Mouse (Mus musculus) kidney, postnatal 0 days (tissue): ENCODE results near the gene Chrna10. TPM values are rescaled to one million over a fixed set of nuclear protein-coding genes. Genes with fewer than 3 reads are reported as not detected.

Experiments used
- ATAC-seq: fragments of 200-750 bp; cut with Nextera tagmentation; replicated peaks from 2 replicates; pipeline ENCODE4 v1.8.0; 2017; ENCODE audit warnings: low read depth, moderate number of reproducible peaks, moderate TSS enrichment, moderate library complexity; ENCODE audit not compliant: low FRiP score
- DNase-seq: peaks from one replicate; pipeline ENCODE4 v3.0.0-alpha.2; 2016; ENCODE audit warnings: low spot score
- H3K27ac ChIP-seq: fragments of 300-500 bp; sonication (generic); 2 replicates; pipeline ENCODE4 v1.5.1; 2014; ENCODE audit warnings: mild to moderate bottlenecking
- H3K27me3 ChIP-seq: fragments of 300-500 bp; sonication (generic); 2 replicates; pipeline ENCODE4 v1.6.1; 2014; ENCODE audit warnings: low read length, mixed read lengths; ENCODE audit not compliant: insufficient read depth
- H3K36me3 ChIP-seq: fragments of 300-500 bp; sonication (generic); 2 replicates; pipeline ENCODE4 v1.6.1; 2014; ENCODE audit warnings: low read length, mixed read lengths; ENCODE audit not compliant: insufficient read depth
- H3K4me1 ChIP-seq: fragments of 300-500 bp; sonication (generic); replicated peaks from 2 replicates; pipeline ENCODE4 v1.6.1; 2014; ENCODE audit warnings: antibody characterized with exemption, low read length, mixed read lengths; ENCODE audit not compliant: insufficient read depth
- H3K4me2 ChIP-seq: fragments of 300-500 bp; sonication (generic); 2 replicates; pipeline ENCODE4 v1.6.1; 2014; ENCODE audit warnings: mild to moderate bottlenecking, low read length, moderate library complexity, mixed read lengths
- H3K4me3 ChIP-seq: fragments of 300-500 bp; sonication (generic); replicated peaks from 2 replicates; pipeline ENCODE4 v1.5.1; 2014; ENCODE audit warnings: low read depth, low read length
- H3K9ac ChIP-seq: fragments of 300-500 bp; sonication (generic); 2 replicates; pipeline ENCODE4 v1.6.1; 2014; ENCODE audit warnings: low read depth, low read length
- H3K9me3 ChIP-seq: fragments of 300-500 bp; sonication (generic); replicated peaks from 2 replicates; pipeline ENCODE4 v1.6.1; 2016; ENCODE audit warnings: low read length, inconsistent platforms, mixed read lengths
- CTCF ChIP-seq: IDR thresholded peaks from 2 replicates; pipeline ENCODE4 v1.5.1; 2016; ENCODE audit warnings: antibody characterized with exemption, low read depth, mild to moderate bottlenecking, moderate library complexity
- WGBS: fragments of 180-500 bp; shearing (Covaris S2); extraction: QIAGEN DNeasy Blood & Tissue Kit; methylation state at CpG from one replicate; pipeline ENCODE4 v1.1.7; 2014; 5-methylcytosine and 5-hydroxymethylcytosine counted together
- polyA plus RNA-seq: library from polyadenylated mRNA; unstranded; fragments of >200 nt; fragmentation: Nextera tagmentation; extraction: Ambion mirVana; gene quantifications from 2 replicates; pipeline ENCODE4 v1.2.1, GENCODE M21; 2015

The Chrna10 gene
- polyA plus RNA-seq, 1 experiment from 2014 or later, result not detected

DNA sequence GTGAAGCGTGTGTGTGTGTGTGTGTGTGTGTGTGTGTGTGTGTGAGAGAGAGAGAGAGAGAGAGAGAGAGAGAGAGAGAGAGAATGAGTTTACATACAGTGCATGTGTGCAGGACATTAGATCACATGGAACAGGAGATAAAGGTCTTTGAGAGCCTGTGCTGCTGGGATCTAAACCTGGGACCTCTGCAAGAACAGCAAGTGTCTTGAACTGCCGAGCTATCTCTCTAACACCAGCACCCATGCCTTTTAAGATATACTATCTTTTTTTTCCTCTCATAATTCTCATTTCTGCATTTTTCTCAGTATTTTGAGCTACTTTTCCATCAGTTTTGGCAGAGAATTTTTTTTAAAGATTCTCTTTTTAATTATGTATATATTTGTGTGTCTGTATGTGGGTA is 13.1 kb downstream of the Chrna10 start:
- no peak for DNase-seq
- Histone ChIP-seq H3K4me3 (no peak overlapping the region), H3K4me1 (peaks cover 16% of the 10 kb centered on the region; the same call in 1 of the 2 replicates), H3K27me3 (no peaks in the 10 kb centered on the region), H3K4me2 (no peak overlapping the region), H3K27ac (no peak overlapping the region), H3K9ac (no peak overlapping the region), H3K36me3 (no peaks in the 10 kb centered on the region), H3K9me3 (no peaks in the 10 kb centered on the region)
- WGBS, result 79% methylated on average over 2 of the region's 2 CpGs
- no peak for TF ChIP-seq CTCF
- ATAC-seq, result no peak

DNA sequence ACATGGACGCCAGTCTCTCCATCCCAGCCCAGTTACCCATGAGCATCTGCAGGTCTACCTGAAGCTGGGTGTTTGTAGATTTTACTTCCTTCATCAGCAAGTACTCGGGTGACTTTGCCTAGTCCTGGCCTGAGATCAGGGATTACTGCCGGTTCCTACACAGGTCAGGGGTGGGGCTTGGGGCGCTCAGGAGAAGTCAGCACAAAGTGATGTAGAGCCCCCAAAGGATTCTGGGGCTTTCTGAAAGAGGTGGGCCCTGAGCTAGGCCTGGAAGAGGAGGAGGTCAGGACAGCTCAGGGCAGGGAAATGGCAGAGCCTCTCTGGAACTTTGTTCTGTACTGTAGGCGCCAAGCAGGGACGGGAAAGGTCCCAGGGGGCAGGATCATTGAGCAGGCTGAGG is 13.9 kb downstream of the Chrna10 start:
- Histone ChIP-seq H3K9ac (no peak overlapping the region), H3K27ac (no peak overlapping the region)
- WGBS, result 35% methylated on average over 6 of the region's 6 CpGs

DNA sequence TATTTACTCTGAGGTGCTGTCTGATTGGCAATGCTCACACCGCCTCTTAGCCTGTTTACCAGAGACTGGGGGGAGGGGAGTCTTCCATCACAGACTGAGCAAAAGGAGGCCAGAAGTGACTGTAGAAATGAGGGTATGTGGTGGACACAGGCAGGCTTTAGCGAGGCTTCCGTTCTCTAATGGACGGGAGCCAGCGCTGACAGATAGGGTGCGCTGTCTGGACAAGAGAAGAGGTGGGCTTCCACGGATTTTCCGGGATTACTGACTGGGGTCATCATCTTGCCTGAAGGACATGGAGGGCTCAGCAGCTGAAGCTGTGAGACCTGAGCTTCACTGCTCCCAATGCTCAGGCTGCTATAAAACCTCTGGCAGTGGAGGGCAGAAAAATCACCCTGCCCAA is 14.4 kb downstream of the Chrna10 start:
- Histone ChIP-seq H3K9me3 (no peaks in the 10 kb centered on the region), H3K4me1 (peaks cover 16% of the 10 kb centered on the region; the same call in 1 of the 2 replicates), H3K9ac (no peak overlapping the region), H3K27ac (no peak overlapping the region), H3K4me3 (no peak overlapping the region), H3K36me3 (no peaks in the 10 kb centered on the region), H3K4me2 (no peak overlapping the region), H3K27me3 (no peaks in the 10 kb centered on the region)
- 59% methylated on average over 8 of the region's 8 CpGs for WGBS
- ATAC-seq, result no peak
- DNase-seq, result no peak
- TF ChIP-seq CTCF, result no peak; the same call in 1 of the 2 replicates

More for the DNA sequence above, 13.9 kb downstream of the Chrna10 start:
- DNase-seq (no peak), ATAC-seq (no peak)
- Histone ChIP-seq H3K4me2 (no peak overlapping the region), H3K36me3 (no peaks in the 10 kb centered on the region), H3K9me3 (no peaks in the 10 kb centered on the region), H3K4me1 (peaks cover 16% of the 10 kb centered on the region; the same call in 1 of the 2 replicates), H3K4me3 (no peak overlapping the region), H3K27me3 (no peaks in the 10 kb centered on the region)
- no peak for TF ChIP-seq CTCF

DNA sequence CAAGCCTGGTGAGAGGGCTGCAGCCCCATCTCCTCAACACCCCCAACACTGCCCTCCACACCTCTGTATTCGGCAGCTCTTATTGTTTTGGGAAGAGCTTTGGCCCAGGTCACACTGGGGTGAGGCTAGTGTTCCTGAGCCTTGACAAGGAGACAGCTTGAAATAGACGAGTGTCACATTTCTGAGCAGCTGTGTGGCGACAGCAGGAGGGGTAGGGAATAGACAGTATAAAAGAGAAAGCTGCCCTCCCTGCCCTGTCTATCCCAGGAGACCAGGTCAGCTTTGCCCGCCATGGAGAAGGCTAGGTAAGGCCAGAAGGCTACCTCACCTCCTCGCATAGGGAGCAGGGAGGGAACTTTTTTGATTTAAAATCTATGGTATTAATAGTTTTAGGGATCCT is 15.1 kb downstream of the Chrna10 start, which contains the start of gene Art1:
Gene Art1, plus strand, starts transcription at position 257 of the 400 bp plus-strand sequence.
- no peak for DNase-seq
- 48% methylated on average over 5 of the region's 5 CpGs for WGBS
- no peak for TF ChIP-seq CTCF
- H3K27ac ChIP-seq, result peak within 1 kb of the TSS; percentile 57
- peak within 1 kb of the TSS; percentile 79 for H3K4me2 ChIP-seq
- H3K9ac ChIP-seq, result no peak within 1 kb of the TSS
- no peaks in the 10 kb centered on the region for H3K27me3 ChIP-seq
- H3K4me1 ChIP-seq, result peaks cover 16% of the 10 kb centered on the region; the same call in 1 of the 2 replicates
- H3K4me3 ChIP-seq, result no peak within 1 kb of the TSS
- no peaks in the 10 kb centered on the region for H3K9me3 ChIP-seq
- ATAC-seq, result no peak
- no peaks in the 10 kb centered on the region for H3K36me3 ChIP-seq

DNA sequence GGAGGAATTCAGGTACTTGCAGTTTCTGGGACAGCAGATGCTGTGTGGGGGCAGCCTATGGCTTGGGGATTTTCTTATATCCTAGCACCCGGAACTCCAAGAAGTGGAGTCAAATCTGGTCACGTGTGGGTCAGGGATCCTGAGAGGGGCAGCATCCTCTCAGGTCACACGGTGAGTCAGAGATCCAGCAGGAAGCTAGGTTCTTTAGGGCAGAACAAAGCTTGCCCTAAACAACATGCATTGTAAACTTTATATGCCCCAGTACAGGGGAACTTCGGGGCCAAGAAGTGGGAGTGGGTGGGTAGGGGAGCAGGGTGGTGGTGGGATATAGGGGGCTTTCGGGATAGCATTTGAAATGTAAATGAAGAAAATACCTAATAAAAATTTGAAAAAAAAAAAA is 15.8 kb downstream of the Chrna10 start:
- Histone ChIP-seq H3K36me3 (no peaks in the 10 kb centered on the region), H3K9me3 (no peaks in the 10 kb centered on the region), H3K9ac (no peak overlapping the region), H3K27ac (peak overlapping the region; percentile 57), H3K4me2 (peak overlapping the region; percentile 79; the same call in 1 of the 2 replicates), H3K4me3 (no peak overlapping the region), H3K27me3 (no peaks in the 10 kb centered on the region), H3K4me1 (peaks cover 16% of the 10 kb centered on the region; the same call in 1 of the 2 replicates)
- no peak for TF ChIP-seq CTCF
- DNase-seq, result peak; percentile 32
- no peak for ATAC-seq
- 27% methylated on average over 5 of the region's 5 CpGs for WGBS

DNA sequence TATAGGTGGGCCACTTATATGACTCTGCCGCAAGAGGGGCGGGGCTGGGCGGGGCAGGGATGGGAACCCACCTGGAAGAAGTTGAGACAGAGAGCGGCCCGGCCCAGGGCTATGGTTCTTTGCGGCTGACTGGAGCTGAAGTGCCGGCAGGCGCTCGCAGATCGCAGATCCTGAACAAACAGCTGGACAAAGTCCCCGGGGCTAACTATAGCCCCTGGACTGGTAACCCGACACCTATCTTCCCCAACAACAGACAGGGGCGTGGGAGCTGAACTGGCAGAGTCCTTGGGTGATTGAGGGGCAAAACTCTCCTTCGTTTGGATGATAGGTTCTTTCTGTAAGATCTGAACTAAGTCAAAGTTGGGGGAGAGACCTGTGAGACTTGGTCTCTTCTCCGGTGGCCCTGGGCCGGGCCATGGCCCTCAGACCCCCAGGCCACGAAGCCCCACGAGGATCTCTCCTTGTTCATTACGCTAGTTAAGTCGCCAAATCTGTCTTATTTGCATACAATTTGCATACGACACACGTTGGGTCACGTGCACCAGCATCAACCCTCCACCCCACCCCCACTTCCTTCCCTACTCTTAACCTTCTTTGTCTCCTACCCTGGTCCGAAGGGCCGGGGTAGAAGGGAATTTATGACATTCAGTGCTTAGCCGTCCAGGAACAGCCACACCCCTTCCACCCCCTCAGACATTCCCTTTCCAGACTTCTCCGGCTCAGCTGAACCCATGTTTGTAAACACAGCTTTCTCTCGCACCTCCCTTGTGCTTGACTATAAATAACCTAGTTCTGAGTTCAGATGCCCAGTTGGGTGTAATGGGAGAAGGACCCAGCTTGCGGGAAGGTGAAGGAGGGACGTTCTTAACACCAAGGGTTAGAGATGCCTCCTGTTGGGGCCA is 16.6 kb downstream of the Chrna10 start:
- peak overlapping the region; percentile 35; the same call in 1 of the 2 replicates for H3K9ac ChIP-seq
- TF ChIP-seq CTCF, result no peak
- H3K9me3 ChIP-seq, result no peaks in the 10 kb centered on the region
- no peaks in the 10 kb centered on the region for H3K36me3 ChIP-seq
- DNase-seq, result peak; percentile 88
- no peaks in the 10 kb centered on the region for H3K27me3 ChIP-seq
- peak overlapping the region; percentile 57 for H3K27ac ChIP-seq
- peak overlapping the region; percentile 79 for H3K4me2 ChIP-seq
- H3K4me1 ChIP-seq, result peaks cover 16% of the 10 kb centered on the region; the same call in 1 of the 2 replicates
- ATAC-seq, result peak; percentile 79
- WGBS, result 3% methylated on average over 30 of the region's 30 CpGs
- peak overlapping the region; percentile 24 for H3K4me3 ChIP-seq
